Mouse (Mus musculus) midbrain, embryonic 10.5 days (tissue): ENCODE results near the gene Daam2. TPM values are rescaled to one million over a fixed set of nuclear protein-coding genes. Genes with fewer than 3 reads are reported as not detected.
"Not testable (repeated sequence)": the region's sequence is repeated elsewhere in the genome, so short reads cannot be mapped to it uniquely, and the experiment has no call there.

Experiments
- DNase-seq: peaks from one replicate; pipeline ENCODE4 v3.0.0-alpha.2; 2017; ENCODE audit warnings: low spot score
- H3K27ac ChIP-seq: fragments of 300-500 bp; sonication (generic); replicated peaks from 2 replicates; pipeline ENCODE4 v1.5.1; 2016; ENCODE audit warnings: mild to moderate bottlenecking
- H3K27me3 ChIP-seq: fragments of 300-500 bp; sonication (generic); 2 replicates; pipeline ENCODE4 v1.6.1; 2016; ENCODE audit warnings: low read depth, mild to moderate bottlenecking; ENCODE audit not compliant: poor library complexity, severe bottlenecking
- H3K36me3 ChIP-seq: fragments of 300-500 bp; sonication (generic); 2 replicates; pipeline ENCODE4 v1.6.1; 2016; ENCODE audit warnings: mild to moderate bottlenecking, moderate library complexity
- H3K4me1 ChIP-seq: fragments of 300-500 bp; sonication (generic); 2 replicates; pipeline ENCODE4 v1.6.1; 2016
- H3K4me3 ChIP-seq: fragments of 300-500 bp; sonication (generic); 2 replicates; pipeline ENCODE4 v1.5.1; 2016; ENCODE audit warnings: mild to moderate bottlenecking, moderate library complexity
- H3K9me3 ChIP-seq: fragments of 300-500 bp; sonication (generic); replicated peaks from 2 replicates; pipeline ENCODE4 v1.6.1; 2016; ENCODE audit warnings: mild to moderate bottlenecking
- WGBS: fragments of 180-500 bp; shearing (Covaris S2); methylation state at CpG from one replicate; pipeline ENCODE4 v1.1.7; 2016; 5-methylcytosine and 5-hydroxymethylcytosine counted together
- polyA plus RNA-seq: library from polyadenylated mRNA; unstranded; fragments of >200 nt; fragmentation: Nextera tagmentation; extraction: Ambion mirVana; gene quantifications from 2 replicates; pipeline ENCODE4 v1.2.1, GENCODE M21; 2016

Daam2 gene
- polyA plus RNA-seq, 1 experiment from 2014 or later = 0.94 TPM

- Histone ChIP-seq H3K36me3 (no peaks in the 10 kb centered on the region), H3K4me3 (no peak overlapping the region), H3K27me3 (no peaks in the 10 kb centered on the region), H3K9me3 (no peaks in the 10 kb centered on the region), H3K27ac (no peak overlapping the region), H3K4me1 (no peaks in the 10 kb centered on the region)
- 88% methylated on average over 3 of the region's 3 CpGs for WGBS
- no peak for DNase-seq
Measured at GRCm38 (mm10) chr17:49464884-49465283, 99.3 kb downstream of the Daam2 start.

- 0 out of 2 replicates have a peak, but pooled peaks cover 6% of the 10 kb centered on the region for H3K4me1 ChIP-seq
- 94% methylated on average over 18 of the region's 18 CpGs for WGBS
Measured at GRCm38 (mm10) chr17:49458386-49458785, 105.8 kb downstream of the Daam2 start.

GRCm38 (mm10) chr17:49457833-49458232 is 106.3 kb downstream of the Daam2 start:
- Histone ChIP-seq H3K36me3 (peaks cover 21% of the 10 kb centered on the region), H3K9me3 (no peaks in the 10 kb centered on the region), H3K4me1 (0 out of 2 replicates have a peak, but pooled peaks cover 6% of the 10 kb centered on the region), H3K27me3 (no peaks in the 10 kb centered on the region), H3K27ac (no peak overlapping the region), H3K4me3 (no peak overlapping the region)
- DNase-seq = no peak
- WGBS = 95% methylated on average over 3 of the region's 3 CpGs

More at GRCm38 (mm10) chr17:49458386-49458785, 105.8 kb downstream of the Daam2 start:
- H3K9me3 ChIP-seq = no peaks in the 10 kb centered on the region
- DNase-seq = no peak
- H3K27me3 ChIP-seq = no peaks in the 10 kb centered on the region
- no peak overlapping the region for H3K4me3 ChIP-seq
- H3K36me3 ChIP-seq = peaks cover 21% of the 10 kb centered on the region
- no peak overlapping the region for H3K27ac ChIP-seq

- H3K36me3 ChIP-seq = peaks cover 21% of the 10 kb centered on the region
- H3K4me1 ChIP-seq = 0 out of 2 replicates have a peak, but pooled peaks cover 6% of the 10 kb centered on the region
- no peak overlapping the region for H3K27ac ChIP-seq
- DNase-seq = no peak
- no peak overlapping the region for H3K4me3 ChIP-seq
- H3K9me3 ChIP-seq = no peaks in the 10 kb centered on the region
- 74% methylated on average over 4 of the region's 4 CpGs for WGBS
- H3K27me3 ChIP-seq = no peaks in the 10 kb centered on the region
Measured at GRCm38 (mm10) chr17:49456334-49456733, 107.8 kb downstream of the Daam2 start.

GRCm38 (mm10) chr17:49450922-49451321 is 113.2 kb downstream of the Daam2 start:
- no peak for DNase-seq
- Histone ChIP-seq H3K27me3 (no peaks in the 10 kb centered on the region), H3K4me3 (no peak overlapping the region), H3K27ac (no peak overlapping the region), H3K9me3 (no peaks in the 10 kb centered on the region), H3K4me1 (peaks cover 8% of the 10 kb centered on the region; the same call in 1 of the 2 replicates), H3K36me3 (peaks cover 36% of the 10 kb centered on the region)
- WGBS = 93% methylated on average over 6 of the region's 6 CpGs

- WGBS = 85% methylated on average over 8 of the region's 8 CpGs
- Histone ChIP-seq H3K4me1 (peaks cover 8% of the 10 kb centered on the region; the same call in 1 of the 2 replicates), H3K4me3 (no peak overlapping the region), H3K27me3 (no peaks in the 10 kb centered on the region), H3K27ac (no peak overlapping the region), H3K9me3 (no peaks in the 10 kb centered on the region), H3K36me3 (peaks cover 20% of the 10 kb centered on the region)
- DNase-seq = no peak
Measured at GRCm38 (mm10) chr17:49449230-49449608, 114.9 kb downstream of the Daam2 start.

- Histone ChIP-seq H3K36me3 (peaks cover 15% of the 10 kb centered on the region), H3K9me3 (no peaks in the 10 kb centered on the region), H3K27ac (no peak overlapping the region), H3K27me3 (no peaks in the 10 kb centered on the region), H3K4me1 (peaks cover 8% of the 10 kb centered on the region; the same call in 1 of the 2 replicates), H3K4me3 (no peak overlapping the region)
- 76% methylated on average over 9 of the region's 9 CpGs for WGBS
- no peak for DNase-seq
Measured at GRCm38 (mm10) chr17:49448570-49449229, 115.4 kb downstream of the Daam2 start.

- not testable (repeated sequence) for H3K4me3 ChIP-seq, H3K4me1 ChIP-seq, H3K9me3 ChIP-seq, H3K27me3 ChIP-seq, DNase-seq, H3K27ac ChIP-seq
- H3K36me3 ChIP-seq = peaks cover 16% of the 10 kb centered on the region
- 86% methylated on average over 3 of the region's 3 CpGs for WGBS
Measured at GRCm38 (mm10) chr17:49442841-49443240, 121.3 kb downstream of the Daam2 start.

GRCm38 (mm10) chr17:49440331-49441130 is 123.6 kb downstream of the Daam2 start:
- H3K9me3 ChIP-seq = no peaks in the 10 kb centered on the region; the same call in 1 of the 2 replicates
- 83% methylated on average over 14 of the region's 14 CpGs for WGBS
- H3K4me3 ChIP-seq = no peak overlapping the region
- H3K27me3 ChIP-seq = no peaks in the 10 kb centered on the region
- peaks cover 4% of the 10 kb centered on the region; the same call in 1 of the 2 replicates for H3K4me1 ChIP-seq
- no peak for DNase-seq
- peaks cover 29% of the 10 kb centered on the region for H3K36me3 ChIP-seq
- no peak overlapping the region for H3K27ac ChIP-seq

- peaks cover 5% of the 10 kb centered on the region; the same call in 1 of the 2 replicates for H3K4me1 ChIP-seq
- no peak overlapping the region for H3K4me3 ChIP-seq
- no peaks in the 10 kb centered on the region; the same call in 1 of the 2 replicates for H3K9me3 ChIP-seq
- no peak for DNase-seq
- 92% methylated on average over 4 of the region's 4 CpGs for WGBS
- no peak overlapping the region for H3K27ac ChIP-seq
- H3K36me3 ChIP-seq = peaks cover 37% of the 10 kb centered on the region
- H3K27me3 ChIP-seq = no peaks in the 10 kb centered on the region
Measured at GRCm38 (mm10) chr17:49439706-49440105, 124.4 kb downstream of the Daam2 start.

- Histone ChIP-seq H3K27ac (no peak overlapping the region), H3K36me3 (peaks cover 44% of the 10 kb centered on the region), H3K9me3 (no peaks in the 10 kb centered on the region; the same call in 1 of the 2 replicates), H3K4me3 (no peak overlapping the region), H3K27me3 (no peaks in the 10 kb centered on the region), H3K4me1 (peaks cover 10% of the 10 kb centered on the region; the same call in 1 of the 2 replicates)
- DNase-seq = no peak
- 84% methylated on average over 12 of the region's 12 CpGs for WGBS
Measured at GRCm38 (mm10) chr17:49438822-49439574, 125.1 kb downstream of the Daam2 start.

- H3K9me3 ChIP-seq, H3K27me3 ChIP-seq, H3K4me3 ChIP-seq, H3K27ac ChIP-seq, DNase-seq: not testable (repeated sequence)
- Histone ChIP-seq H3K4me1 (peaks cover 10% of the 10 kb centered on the region; the same call in 1 of the 2 replicates), H3K36me3 (peaks cover 54% of the 10 kb centered on the region)
Measured at GRCm38 (mm10) chr17:49437306-49437705, 126.8 kb downstream of the Daam2 start.
